Mouse (Mus musculus) MEL-GATA-1-ER (cell line): ENCODE results near the gene Tmem131l.

Experiments
- DNase-seq: peaks from one replicate; pipeline ENCODE4 v3.0.0-alpha.2; 2012; ENCODE audit warnings: low read depth; ENCODE audit errors: extremely low read depth

Gene Tmem131l

GRCm38 (mm10) chr3:84039646-84040475 is at the start of gene Tmem131l:
TSS of gene Tmem131l (minus strand) at chr3:84040175.
- peak; percentile 61 for DNase-seq

- no peak for DNase-seq
These were observed 46.9 kb upstream of the Tmem131l start for GRCm38 (mm10) chr3:84086921-84087320.

- DNase-seq: no peak
These were observed 46.4 kb upstream of the Tmem131l start for GRCm38 (mm10) chr3:84086337-84086736.

- DNase-seq: no peak
These were observed 45.5 kb upstream of the Tmem131l start for GRCm38 (mm10) chr3:84085429-84085828.

GRCm38 (mm10) chr3:84081208-84081722 is 41.3 kb upstream of the Tmem131l start:
- DNase-seq: no peak

- no peak for DNase-seq
These were observed 40.1 kb upstream of the Tmem131l start for GRCm38 (mm10) chr3:84080074-84080473.

GRCm38 (mm10) chr3:84077505-84077904 is 37.5 kb upstream of the Tmem131l start:
- DNase-seq: no peak

GRCm38 (mm10) chr3:84076543-84077332 is 36.8 kb upstream of the Tmem131l start:
- DNase-seq: no peak

- no peak for DNase-seq
These were observed 35.5 kb upstream of the Tmem131l start for GRCm38 (mm10) chr3:84075516-84075915.

GRCm38 (mm10) chr3:84074777-84075176 is 34.8 kb upstream of the Tmem131l start:
- no peak for DNase-seq

GRCm38 (mm10) chr3:84071641-84072040 is 31.7 kb upstream of the Tmem131l start:
- DNase-seq: no peak

- no peak for DNase-seq
These were observed 30.8 kb upstream of the Tmem131l start for GRCm38 (mm10) chr3:84070811-84071210.

GRCm38 (mm10) chr3:84068831-84069709 is 29.1 kb upstream of the Tmem131l start:
- no peak for DNase-seq

- DNase-seq: no peak
These were observed 25.9 kb upstream of the Tmem131l start for GRCm38 (mm10) chr3:84065825-84066224.

- no peak for DNase-seq
These were observed 23.5 kb upstream of the Tmem131l start for GRCm38 (mm10) chr3:84063369-84063914.

GRCm38 (mm10) chr3:84061523-84062453 is 21.8 kb upstream of the Tmem131l start:
- no peak for DNase-seq

GRCm38 (mm10) chr3:84060946-84061345 is 21.0 kb upstream of the Tmem131l start:
- no peak for DNase-seq

GRCm38 (mm10) chr3:84060128-84060527 is 20.2 kb upstream of the Tmem131l start:
- no peak for DNase-seq

- no peak for DNase-seq
These were observed 19.7 kb upstream of the Tmem131l start for GRCm38 (mm10) chr3:84059676-84060075.

- DNase-seq: no peak
These were observed 19.3 kb upstream of the Tmem131l start for GRCm38 (mm10) chr3:84059261-84059660.
